Mouse (Mus musculus) granulocyte monocyte progenitor cell, adult 5-6 weeks (primary cell): ENCODE measurements at regions not wholly inside any gene's neighbourhood (a gene's known extent, or its start where the extent isn't known, plus 50 kb on each side); places are given as distances from the start of the nearest gene placed in this dataset.
A peak's percentile ranks its signal among the peaks of the same experiment; 100 is the strongest.
"Not testable (repeated sequence)": the region's sequence is repeated elsewhere in the genome, so short reads cannot be mapped to it uniquely, and the experiment has no call there.

Experiments
- ATAC-seq: replicated peaks from 2 replicates; pipeline ENCODE4 v1.8.0; 2016; ENCODE audit warnings: mild to moderate bottlenecking, moderate TSS enrichment, inconsistent platforms; ENCODE audit not compliant: poor library complexity, severe bottlenecking

GRCm38 (mm10) chr8:126081279-126081678 lies 86.3 kb downstream of the Kcnk1 start:
- no peak for ATAC-seq

- ATAC-seq, result no peak
Observed at GRCm38 (mm10) chr8:126082827-126083226, 87.9 kb downstream of the Kcnk1 start.

DNA sequence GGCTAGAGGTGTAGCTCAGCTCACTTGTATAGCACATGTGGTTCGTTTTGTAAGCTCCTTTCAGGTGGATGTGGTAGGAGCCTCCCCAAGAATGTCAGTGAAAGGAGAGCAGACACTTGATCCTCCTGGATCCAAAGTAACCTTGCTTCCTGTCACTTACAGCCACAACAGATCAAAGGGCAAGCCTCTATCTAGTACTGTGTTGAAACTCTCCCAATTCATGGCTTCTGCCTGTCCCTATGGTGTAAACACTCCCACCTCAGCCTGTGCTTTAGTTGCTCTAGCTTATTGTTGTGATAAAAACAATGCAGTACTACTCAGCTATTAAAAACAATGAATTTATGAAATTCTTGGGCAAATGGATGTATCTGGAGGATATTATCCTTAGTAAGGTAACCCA lies 95.8 kb downstream of the Kcnk1 start:
- no peak for ATAC-seq

GRCm38 (mm10) chr8:126094005-126094404 lies 99.0 kb downstream of the Kcnk1 start:
- ATAC-seq, result no peak

DNA sequence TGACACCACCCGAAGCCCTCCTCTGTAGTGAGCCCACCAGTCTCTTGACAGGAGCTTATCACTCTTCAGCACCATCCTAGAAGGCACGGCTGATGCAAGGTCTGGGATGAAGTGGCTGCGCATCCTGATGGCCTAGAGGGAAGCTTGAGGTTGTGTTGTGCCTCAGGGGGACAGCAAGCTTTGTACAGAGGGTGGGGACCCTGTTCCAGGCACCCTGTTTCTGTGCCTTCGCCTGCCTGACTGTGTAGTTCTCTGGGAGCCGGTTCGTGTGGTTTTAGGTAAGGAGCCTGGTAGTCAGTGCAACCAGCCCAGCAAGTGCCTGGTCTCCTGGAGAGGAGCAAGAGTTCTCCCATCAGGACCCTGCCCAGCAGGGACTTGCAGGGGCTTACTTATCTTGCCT lies 101.1 kb downstream of the Kcnk1 start:
- no peak for ATAC-seq

GRCm38 (mm10) chr8:126096636-126097170 lies 101.7 kb downstream of the Kcnk1 start:
- ATAC-seq, result no peak

GRCm38 (mm10) chr8:126098886-126099285 lies 103.9 kb downstream of the Kcnk1 start:
- ATAC-seq, result no peak

DNA sequence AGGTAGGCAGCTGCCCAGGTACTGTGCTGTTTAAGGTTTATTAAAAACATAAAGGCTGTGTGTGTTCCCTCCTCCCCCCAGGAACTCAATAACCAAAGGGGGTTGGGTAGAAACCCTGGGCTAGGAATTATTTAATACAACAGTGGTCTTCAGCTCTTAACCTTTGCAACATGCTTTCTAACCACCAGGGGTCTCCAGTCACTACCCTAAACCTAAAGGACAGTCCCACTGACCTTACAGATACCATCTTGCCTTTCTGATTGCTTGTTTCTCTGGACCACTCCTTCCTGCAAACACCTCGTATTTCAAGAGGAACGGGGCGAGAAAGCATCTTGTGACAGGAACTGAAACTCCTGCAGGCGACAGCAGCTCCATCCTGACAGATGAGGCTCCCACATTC lies 104.9 kb downstream of the Kcnk1 start:
- no peak for ATAC-seq

DNA sequence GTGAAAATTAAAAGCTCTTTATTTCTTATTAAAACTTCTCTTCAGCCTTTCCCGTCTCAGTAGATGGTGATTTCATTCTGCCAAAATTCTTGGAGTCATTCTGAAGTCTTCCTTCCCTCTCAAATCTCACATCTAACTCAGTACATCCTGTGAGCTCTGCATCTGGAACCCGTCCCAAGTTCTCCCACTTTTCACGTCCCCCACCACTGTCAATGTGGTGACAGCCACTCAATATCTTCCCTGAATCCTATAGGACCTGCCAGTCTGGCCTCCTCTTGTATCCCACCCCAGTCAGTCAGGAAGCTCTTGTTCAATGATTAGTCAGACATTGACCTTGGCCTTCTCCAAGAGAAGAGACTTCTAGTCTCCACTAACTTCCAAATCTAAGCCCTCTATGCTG lies 110.1 kb downstream of the Kcnk1 start:
- ATAC-seq, result no peak

GRCm38 (mm10) chr8:126126041-126126440 lies 131.1 kb downstream of the Kcnk1 start:
- no peak for ATAC-seq

- no peak for ATAC-seq
Observed at GRCm38 (mm10) chr8:126132076-126132475, 137.1 kb downstream of the Kcnk1 start.

DNA sequence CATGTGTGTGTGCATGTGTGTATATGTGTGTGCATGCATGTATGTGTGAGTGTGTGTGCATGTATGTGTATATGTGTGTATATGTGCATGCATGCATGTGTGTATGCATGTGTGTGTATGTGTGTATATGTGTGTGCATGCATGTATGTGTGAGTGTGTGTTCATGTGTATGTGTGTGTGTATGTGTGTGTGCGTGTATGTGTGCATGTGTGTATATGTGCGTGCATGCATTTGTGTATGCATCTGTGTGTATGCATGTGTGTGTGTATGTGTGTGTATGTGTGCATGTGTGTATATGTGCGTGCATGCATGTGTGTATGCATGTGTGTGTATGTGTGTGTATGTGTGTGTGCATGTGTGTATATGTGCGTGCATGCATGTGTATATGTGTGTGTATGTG lies 137.9 kb downstream of the Kcnk1 start:
- not testable (repeated sequence) for ATAC-seq

- ATAC-seq, result no peak
Observed at GRCm38 (mm10) chr8:126135100-126135499, 140.1 kb downstream of the Kcnk1 start.

DNA sequence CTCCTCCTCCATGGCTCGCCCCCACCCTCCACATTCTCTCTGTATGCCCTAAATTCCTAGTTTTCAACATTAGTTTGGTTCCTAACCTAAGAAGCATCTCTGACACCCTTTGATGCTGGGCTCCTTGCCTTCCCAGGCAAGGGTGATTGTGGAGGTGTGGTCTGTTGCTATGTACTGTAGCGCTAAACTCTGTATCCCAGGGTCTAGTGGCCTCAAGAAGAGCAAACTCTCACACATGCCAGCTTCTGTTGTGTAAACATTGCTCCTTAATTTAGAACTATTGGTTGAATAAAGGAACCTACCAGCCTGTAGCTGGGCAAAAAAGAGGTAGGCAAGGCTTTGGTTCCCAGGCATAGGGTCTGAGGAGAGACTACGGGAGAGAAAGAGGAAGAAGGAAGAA lies 140.6 kb downstream of the Kcnk1 start:
- no peak for ATAC-seq

- ATAC-seq, result no peak
Observed at GRCm38 (mm10) chr8:126136946-126137345, 142.0 kb downstream of the Kcnk1 start.

- ATAC-seq, result no peak
Observed at GRCm38 (mm10) chr8:126137452-126137851, 142.5 kb downstream of the Kcnk1 start.

GRCm38 (mm10) chr8:126138645-126139545 lies 143.9 kb downstream of the Kcnk1 start:
- ATAC-seq, result peak; percentile 46; the same call in 1 of the 2 replicates

DNA sequence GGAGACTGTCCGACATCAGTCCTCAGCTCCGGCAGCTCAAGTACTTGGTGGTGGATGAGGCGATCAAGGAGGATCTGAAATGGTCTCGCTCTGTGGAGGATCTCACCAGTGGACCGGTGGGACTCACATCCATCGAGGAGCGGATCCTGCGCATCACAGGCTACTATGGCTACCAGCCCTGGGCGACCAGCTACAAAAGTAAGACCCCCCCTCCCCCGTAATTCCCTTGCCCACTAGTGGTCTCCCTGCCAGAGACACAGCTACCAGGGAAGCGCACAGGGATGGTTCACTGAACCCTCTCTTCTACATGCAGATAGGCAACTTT lies 144.5 kb downstream of the Kcnk1 start:
- ATAC-seq, result no peak

GRCm38 (mm10) chr8:126140998-126141397 lies 146.0 kb downstream of the Kcnk1 start:
- no peak for ATAC-seq

GRCm38 (mm10) chr8:126151527-126151926 lies 146.8 kb upstream of the Slc35f3 start:
- ATAC-seq, result peak; percentile 73

DNA sequence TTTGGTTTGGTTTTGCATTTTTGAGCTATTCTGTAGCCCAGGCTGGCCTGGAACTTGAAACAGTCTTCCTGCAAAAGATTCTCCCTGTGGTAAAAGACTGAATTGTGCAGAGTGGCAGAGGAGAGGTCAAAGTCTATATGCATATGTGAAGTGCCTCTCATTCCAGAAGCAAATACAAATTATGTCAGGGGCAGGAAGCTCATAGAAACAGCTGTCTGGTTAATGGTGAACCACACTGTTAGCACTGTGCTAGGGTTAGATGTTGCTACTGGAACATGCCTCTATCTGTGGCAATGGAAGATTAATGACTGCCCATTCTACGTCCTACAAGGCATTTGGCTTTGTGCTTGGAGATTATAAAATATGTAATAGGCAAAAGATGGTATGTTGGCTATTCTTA lies 144.4 kb upstream of the Slc35f3 start:
- ATAC-seq, result no peak
